Mouse (Mus musculus) c-Kit-negative CD71-positive TER-119-positive erythroid progenitor cells, embryonic 14.5 days (primary cell): ENCODE results near the gene Gng7.
A peak's percentile ranks its signal among the peaks of the same experiment; 100 is the strongest.

ENCODE experiments used
- DNase-seq: peaks from one replicate; pipeline ENCODE4 v3.0.0-alpha.2; 2013; ENCODE audit warnings: low read depth, low spot score

Gng7 gene

DNA sequence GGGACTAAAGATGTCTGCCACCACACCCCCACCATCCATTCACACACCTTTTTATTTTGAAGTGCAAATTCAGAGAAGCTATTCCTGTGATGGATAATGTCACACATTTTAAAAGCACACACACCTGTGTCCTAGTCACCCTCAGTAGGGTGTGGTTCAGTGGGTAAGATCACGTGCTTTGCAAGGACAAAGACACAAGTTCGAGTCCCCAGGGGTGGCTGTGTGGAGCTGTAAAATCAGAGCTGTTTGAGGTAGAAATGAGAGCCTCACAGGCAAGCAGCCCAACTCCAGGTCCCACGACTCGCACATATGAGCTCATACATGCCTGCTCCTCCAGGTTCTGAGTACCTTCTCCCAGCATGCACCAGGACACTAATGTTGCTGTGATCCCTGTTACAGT is 46.6 kb downstream of the Gng7 start:
- no peak for DNase-seq

DNA sequence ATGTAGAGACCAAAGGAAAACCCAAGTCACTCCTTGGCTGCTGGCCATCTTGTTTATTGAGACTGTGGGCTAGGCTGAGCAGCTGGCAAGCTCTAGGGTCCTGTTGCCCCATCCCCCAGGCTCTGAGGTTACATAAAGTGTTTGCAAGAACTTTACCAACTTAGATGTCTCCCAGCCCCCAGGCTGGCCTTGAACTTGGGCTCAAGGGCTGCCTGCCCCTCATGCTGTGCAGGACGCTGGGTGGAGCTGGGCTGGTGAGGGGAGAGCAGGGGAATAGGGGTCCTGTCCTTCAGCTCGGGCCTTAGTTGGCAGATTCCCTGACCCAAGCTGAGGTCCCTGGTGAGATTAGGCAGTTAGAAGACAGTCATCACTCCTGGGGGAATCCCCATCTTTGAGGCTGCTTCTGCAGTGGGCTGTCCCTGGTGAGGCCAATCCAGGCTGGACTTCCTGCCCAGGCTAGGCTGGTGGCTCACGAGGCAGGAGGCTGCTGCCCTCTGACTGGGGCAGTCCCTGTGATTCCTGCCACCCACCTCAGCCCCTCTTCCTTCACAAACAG is 47.6 kb downstream of the Gng7 start:
- DNase-seq: no peak

DNA sequence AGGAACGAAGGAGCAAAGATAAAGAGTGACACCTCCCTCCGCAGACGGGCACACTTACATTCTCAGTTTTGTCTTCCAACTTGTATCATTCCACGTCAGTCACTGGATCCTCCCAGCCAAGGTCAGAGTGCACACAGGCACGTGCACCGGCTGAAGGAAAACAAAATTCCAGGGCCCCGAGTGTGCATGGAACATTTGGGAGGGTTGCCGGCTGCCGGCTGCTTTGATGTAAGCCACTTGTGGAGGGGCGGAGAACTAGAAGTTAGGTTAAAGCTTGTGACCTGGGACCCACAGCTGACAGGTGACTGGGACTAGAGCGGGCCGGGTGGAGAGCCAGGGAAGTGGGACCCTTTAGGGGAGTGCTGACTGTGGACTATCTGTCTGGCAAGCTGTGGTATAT is 48.4 kb downstream of the Gng7 start:
- DNase-seq: no peak

DNA sequence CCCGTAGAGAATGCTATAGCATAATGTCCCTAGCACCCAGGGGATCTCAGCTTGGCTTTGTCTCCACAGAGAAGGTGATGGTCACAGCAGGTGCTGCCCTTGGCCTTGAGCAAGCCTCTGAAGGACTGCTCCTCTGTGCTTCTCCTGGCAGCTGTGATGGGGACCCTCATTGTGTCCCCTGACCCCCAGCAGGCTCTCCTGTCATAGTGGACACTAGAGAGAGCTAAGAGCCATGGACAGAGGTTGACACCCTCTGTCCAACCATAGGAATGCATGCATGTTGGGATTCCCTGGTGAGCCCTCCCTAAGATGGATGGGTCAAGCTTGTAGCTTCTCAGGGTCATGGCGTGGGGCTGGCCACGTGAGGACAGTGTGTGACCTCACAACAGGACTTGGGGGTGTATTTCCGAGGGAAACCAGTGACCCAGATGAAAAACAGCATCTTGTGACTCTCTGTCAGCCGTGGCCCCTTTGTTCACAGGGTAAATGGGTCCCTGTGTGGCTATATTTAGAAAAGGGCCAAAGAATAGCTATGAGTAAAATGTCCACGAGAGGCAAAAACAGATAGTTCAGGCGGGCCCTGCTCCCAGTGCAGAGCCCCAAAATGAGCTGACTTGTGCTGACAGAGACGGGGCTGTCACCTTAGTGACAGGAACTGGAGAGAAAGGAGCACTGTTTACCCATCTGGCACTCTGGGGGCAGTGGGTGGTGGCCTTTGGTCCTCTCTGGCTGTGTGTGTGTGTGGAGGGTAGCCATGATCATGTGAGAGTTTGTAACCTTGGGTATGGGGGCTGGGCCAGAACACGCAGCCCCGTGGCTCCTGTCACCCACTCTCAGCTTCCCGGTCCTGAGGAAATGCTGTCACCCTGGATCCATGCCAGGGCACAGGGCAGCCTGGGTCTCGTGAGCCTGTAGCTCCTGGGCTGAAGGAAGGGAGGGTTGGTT is 51.4 kb downstream of the Gng7 start:
- no peak for DNase-seq

DNA sequence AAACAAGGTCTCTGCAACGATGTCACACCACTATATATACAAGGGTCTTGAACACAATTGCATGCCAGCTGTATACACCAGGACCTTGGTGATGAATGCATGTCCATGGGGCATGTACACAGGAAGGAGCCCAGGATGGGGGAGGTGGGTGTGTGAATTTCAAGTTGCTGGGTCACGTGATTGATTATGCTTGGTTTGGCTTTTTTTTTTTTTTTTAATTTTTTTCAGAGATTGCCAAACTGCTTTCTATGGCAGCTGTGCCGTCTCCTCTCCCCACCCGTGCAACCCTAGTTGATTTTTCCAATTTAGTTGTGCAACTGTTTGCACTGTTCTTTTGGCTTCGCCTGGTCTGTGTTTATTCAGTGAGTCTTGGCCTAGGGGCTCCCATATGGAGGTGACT is 52.2 kb downstream of the Gng7 start:
- no peak for DNase-seq

DNA sequence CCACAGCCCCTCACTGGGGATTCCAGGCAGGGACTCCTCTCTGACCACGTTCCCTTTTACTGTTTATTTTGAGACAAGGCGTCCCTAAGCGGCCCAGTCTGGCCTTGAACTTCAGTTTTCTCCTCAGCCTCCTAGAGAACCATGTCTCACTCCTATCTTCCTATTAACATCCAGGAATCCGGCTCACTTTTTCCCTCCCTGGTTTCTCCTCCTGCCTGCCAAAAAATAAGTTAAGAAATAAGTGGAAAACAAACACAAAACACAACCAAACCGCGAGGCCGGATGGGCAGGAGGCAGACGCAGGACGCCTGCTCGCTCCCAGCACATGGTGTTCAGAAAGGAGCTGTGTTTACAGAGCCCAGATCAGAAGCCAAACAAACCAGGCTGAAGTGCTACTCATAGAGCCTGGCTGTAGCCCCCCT is 52.7 kb downstream of the Gng7 start:
- DNase-seq: no peak

DNA sequence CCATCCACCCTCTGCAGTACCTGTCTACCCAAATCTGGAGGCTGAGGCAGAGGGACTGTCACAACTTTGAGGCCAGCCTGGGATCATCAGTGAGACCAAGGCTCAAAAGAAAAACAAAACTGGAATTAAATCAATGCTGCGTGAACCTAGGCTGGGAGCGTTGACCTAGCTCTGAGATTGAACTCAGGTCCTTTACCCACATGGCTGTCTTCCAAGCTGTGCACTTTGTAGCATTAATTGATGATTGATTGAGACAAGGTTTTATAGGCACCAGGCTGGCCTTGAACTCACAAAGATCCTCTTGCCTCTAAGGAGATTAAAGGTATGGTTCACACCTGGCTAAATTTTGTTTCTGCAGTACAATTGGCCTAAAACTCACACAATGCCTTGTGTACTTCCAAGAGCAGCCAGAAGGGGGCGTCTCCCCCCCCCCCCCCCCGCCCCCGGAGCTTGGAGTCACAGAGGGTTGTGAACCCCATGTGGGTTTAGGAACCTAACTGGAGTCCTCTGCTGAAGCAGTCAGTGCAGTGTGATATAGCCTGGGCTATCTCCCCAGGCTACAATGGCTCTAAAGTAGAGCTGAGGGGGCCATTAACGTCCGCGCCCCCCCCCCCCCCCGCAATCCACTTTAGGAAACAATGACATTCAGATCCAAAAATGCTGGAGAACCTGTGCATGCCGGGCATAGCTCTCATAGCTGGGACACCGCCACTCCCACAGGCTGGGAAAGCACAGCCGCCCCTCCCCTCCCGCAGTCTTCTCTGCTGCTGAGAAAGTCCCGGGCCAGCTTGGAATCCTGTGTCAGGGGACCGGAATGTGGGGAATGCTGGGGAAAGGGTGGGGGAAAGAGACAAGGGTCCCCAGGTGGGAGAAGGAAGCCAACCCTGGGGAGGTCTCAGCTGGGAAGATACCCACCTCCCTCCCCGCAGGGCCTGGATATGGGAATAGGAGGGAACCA is 53.9 kb downstream of the Gng7 start:
- no peak for DNase-seq

DNA sequence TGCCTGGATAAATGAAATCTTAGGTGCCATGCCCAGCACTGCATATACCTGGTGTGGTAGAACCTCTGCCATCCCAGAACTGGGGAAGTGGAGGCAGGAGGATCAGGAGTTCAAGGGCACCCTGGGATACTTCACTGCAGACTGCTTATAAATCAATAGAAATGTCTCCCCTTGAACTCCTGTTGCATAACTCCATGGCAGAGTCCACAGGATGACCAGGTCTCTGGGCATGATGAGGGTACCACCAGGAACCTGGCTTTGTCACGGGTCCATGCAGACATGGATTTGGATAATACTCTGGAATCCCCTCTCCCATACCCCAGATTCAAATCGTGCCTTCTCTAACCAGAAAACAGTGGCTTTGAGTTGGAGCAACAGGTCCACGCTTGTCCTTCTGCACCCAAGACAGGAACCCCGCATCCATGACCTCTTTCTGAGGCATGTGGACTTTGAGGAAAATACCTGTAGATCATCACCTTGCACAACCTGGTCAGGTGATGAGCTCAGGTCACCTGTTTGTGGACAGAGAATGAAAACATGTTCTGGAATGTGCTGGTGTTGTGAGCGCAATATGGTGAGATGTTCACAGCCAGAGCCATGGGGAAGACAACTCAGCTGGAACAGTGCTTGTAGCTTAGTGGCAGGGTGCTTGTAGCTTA is 55.6 kb downstream of the Gng7 start:
- DNase-seq: no peak

DNA sequence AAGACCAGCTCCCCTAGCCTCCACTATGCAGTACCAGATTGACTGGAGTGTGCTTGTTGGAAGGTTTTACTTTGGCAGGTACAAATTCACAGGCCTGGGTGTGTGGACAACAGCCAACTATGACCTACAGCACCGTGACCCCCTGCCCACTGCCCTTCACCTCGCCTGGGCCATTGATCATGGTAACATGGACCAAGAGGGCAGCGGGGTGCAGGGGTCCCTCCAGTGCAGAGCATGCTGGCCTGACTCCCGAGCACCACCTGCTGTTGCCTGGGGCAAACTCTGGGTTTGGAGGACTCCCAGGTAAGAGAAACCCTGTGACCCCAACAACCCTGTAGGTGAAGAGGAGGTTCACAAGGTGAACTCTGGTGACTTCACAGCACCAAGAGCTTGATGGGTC is 57.0 kb downstream of the Gng7 start:
- no peak for DNase-seq

DNA sequence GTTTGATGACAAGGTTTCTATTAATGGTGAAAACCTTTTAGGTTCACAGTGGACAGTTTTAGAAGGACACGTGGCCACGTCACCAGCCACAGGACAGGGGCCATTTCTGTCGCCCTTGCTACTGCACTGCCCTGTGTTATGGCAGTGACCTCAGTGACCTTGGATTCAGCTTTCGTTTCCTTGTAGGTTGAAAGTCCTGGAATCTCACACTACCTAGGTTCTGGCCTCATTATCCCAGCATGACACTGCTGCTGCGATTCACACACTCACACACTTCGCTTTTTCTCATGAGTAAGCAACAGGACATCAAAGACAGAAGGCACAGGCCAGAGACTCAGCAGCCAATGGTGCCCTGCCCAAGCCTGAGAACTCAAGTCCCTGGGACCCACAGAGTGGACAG is 57.8 kb downstream of the Gng7 start:
- no peak for DNase-seq

DNA sequence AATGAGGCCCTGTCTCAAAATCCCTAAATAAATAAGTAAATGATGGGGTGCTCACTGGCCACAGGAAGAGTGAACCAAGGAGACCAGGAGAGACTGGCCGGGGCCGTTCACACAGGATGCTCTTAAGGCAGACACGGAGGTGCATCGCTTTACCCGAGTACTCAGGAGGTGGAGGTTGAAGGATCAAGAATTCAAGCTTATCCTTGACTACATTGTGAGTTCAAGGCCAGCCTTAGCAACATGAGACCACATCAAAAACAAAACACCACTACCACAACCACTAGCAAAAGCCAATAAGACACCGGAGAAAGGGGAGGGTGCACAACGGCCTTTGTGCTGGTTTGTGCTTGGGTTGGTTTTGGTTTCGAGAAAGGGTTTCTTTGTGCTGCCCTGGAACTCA is 58.4 kb downstream of the Gng7 start:
- no peak for DNase-seq

DNA sequence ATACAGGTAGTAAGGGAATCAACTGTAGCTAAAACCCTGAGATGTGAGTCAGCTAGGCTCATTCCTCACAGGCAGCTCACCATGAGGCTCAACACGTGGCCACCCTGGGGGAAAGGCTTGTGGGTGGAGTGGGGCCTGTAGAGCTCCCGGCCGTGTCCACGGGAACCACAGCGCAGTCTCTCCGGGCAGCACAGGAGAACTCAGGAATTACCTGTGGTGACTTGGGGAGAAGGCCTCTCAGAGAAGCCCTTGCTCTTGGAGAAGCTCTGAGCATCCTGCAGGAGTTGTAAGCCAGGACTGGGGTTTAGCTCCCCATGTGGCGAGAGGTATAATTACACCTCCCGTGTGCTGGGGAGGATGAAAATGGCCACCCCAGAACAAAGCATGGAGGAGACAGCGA is 59.2 kb downstream of the Gng7 start:
- DNase-seq: peak; percentile 13

DNA sequence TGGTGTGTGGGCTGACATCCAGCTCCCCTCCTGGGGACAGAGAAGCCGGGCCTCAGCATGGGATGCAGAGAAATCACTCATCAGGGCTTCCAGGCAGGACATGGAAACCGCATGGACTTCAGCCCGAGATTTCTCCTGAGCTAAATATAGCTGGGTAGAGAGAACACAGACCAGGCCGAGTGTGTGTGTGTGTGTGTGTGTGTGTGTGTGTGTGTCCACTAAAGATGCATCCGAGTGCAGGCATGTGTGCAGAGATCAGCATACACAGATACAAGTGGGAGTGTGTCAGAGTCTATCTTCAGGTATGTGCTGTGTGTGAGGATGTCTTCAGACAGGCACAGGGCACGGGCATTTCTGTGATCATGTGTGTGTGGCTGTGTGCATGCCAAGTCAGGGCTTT is 59.9 kb downstream of the Gng7 start:
- DNase-seq: no peak

DNA sequence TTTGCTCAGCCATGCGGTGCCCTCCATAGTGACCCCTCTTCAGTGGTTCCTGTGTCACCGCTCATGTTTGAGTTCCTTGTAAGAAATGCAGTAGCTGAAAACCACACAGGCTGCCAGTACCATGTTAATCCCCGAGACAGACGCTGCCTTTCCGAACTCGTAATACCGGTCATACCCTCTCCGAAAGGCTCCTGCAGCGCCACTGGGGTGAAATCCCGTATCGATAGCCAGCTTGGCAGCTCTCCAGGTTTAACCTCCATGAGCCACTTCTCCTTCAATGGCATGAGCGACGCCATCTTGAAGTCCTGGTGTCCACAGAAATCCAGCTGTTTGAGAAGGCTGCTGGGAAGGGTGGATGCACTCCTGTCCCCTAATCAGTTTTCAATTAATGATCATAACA is 60.3 kb downstream of the Gng7 start:
- no peak for DNase-seq

DNA sequence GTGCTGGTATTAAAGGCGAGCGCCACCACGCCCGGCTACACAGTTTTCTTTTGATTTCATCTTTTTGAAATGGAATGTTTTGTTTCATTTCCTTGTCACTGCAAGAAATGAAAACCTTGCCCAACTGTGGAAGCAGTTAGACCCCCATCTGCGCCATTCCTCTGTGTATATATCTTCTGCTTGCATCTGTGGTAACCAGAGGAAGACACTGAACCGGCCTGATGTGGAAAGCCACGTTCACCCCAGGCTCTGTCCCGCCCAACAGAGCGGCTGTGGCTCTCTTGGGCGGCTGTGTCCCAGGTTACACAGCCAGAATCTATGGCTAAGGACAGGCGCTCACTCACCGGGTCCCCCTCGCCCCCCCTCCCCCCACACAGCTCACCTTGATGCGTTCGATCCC is 62.3 kb downstream of the Gng7 start:
- no peak for DNase-seq

DNA sequence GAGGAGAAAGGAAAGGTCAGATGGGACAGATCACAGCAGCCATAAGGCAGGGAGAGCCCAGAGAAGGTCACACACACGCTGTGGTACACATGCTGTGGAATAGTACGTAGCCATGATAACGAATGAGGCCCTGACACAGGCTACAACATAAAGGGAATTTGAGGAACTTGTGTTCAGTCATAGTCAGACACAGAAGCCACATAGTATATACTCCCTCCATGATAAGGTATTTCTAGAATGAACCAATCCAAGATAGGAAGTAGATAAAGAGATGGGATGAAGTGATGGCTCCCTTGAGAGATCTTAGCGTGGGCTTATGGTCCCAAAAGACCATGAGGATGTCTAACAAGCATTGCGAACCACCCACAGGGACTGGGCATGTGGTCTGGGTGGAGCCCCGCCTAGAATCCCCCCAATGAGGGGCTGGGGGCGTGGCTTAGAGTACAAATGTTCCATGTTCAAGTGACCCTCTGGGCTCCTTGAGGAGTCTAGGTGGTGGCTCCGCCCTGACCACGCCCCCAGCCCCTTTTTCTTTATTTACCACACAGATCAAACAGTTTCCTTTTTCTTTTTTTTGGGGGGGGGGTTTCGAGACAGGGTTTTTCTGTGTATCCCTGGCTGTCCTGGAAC is 62.9 kb downstream of the Gng7 start:
- no peak for DNase-seq

DNA sequence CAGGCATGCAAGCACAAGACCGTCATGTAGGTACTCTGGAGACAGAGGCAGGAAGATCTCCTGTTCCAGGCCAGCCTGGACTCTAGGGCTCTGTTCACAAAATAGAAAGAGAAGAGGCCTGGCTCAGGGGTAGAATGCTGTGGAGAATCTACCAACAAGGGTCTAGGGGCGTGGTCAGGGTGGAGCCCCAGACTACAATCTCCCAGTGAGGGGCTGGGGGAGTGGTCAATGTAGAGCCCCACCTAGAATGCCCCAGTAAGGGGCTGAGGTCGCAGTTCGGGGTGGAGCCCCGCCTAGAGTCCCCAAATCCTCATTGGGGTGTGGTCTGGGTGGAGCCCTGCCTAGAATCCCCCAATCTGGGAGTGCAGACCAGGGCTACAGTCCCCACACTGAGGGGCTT is 64.4 kb downstream of the Gng7 start:
- no peak for DNase-seq

DNA sequence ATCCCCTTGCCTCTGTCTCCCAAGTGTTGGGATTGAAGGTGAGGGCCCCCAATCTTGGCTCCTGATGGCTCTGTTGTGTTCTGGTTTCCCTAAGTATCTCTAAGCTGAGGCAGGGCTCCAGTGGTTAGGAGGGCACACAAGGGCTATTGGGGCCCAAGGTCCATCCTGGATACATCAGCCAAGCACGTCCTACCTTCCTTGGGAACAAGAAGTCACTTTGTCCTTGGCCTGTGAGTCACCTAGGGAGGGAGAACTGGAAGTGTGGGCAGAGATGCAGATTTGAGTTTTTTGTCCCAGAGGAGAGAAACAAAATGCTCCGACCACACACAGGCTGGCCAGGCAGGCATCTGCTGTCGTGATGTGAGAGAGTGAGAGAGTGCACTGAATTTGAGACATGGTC is 65.7 kb downstream of the Gng7 start:
- no peak for DNase-seq

DNA sequence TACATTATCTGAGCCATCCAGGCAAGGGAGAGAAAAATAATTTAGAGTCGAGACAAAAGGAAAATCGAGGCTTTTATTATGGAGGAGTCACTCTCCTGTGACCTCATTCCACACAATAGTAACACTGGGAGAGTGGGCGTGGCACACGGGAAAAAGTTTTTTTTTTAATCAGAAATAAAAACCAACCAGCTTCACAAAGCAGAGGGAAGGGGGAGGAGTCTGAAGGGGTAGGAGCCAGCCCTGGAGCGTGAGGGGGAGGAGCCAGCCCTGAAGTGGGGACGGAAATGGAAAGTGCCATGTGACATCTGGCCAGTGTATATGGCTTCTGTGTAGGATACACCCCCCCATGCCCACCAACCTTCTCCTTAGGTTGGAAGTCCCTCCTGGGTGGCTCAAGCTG is 66.2 kb downstream of the Gng7 start:
- DNase-seq: no peak

DNA sequence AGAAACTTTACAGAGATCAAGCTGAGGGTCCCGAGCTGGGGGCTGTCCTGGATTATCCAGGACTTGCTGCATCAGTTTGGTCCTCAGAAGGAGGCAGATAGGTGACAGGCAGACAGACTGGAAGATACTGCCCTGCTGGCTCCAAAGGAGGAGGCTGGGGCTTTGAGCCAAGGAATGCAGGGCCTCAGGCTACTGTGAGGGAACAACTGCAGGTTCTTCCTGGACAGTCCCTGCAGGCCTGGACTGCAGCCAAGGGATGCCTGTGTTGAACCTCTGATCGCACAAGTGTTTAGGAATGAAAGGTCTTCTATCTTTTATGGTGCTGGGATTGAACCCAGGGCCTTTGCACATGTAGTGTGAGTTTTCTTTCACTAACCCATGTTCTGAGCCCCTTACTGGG is 66.9 kb downstream of the Gng7 start:
- no peak for DNase-seq

DNA sequence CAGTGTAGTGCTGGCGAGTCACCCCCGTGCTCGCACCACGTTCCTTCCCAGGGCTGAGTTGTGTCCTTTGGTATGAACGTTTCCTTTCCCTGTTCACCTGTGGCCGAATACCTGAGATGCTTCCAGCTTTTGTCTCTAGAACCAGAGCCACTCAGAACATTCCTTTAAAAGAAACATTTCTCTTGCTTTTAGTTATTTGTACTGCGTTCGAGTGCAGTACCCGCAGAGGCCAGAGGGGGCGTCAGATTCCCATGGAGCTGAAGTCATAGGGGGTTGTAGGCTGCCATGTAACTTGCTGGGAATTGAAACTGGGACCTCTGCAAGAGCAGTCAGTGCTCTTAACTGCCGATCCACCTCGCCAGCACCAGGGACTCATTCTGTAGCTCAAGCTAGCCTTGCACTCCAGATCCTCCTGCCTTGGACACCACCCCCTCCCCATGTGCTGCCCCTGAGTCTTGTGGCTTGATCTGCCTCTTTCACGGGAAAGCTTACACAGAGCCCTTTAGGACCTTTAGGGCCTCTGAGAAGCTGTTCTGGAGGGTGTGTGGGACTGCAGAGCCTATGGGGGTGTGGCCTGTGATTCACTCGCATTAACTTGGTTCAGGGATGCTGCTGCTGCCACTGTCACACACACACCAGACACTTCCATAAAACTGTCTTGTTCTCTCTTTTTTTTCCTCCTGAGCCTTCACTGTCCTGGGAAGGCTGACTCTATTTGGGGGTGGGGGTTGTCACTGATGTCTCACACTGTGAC is 67.9 kb downstream of the Gng7 start:
- no peak for DNase-seq
